Mouse (Mus musculus) ES-Bruce4 (cell line): ENCODE results near the gene Vsx2.

Source experiments
- CTCF ChIP-seq: IDR thresholded peaks from one replicate; pipeline ENCODE4 v1.8.1; 2011; ENCODE audit warnings: low read depth, low read length
- EP300 ChIP-seq: IDR thresholded peaks from 2 replicates; pipeline ENCODE4 v1.6.1; 2011; ENCODE audit warnings: low read depth, low read length; ENCODE audit not compliant: insufficient read depth
- POLR2A ChIP-seq: IDR thresholded peaks from one replicate; pipeline ENCODE4 v1.8.1; 2011; ENCODE audit warnings: low read length; ENCODE audit not compliant: insufficient read depth

- no peak for TF ChIP-seq POLR2A
- no peak for TF ChIP-seq CTCF
- no peak for TF ChIP-seq EP300
Measured at GRCm38 (mm10) chr12:84569336-84569970, at the start of gene Vsx2.
